Mouse (Mus musculus) small intestine, adult 2 months (tissue): ENCODE data around the gene Aco2.

Experiments used
- CTCF ChIP-seq: fragments of 200-500 bp; IDR thresholded peaks from 2 replicates; pipeline ENCODE4 v1.5.1; 2012; ENCODE audit warnings: low read depth, mild to moderate bottlenecking, control low read depth, inconsistent platforms, low read length, moderate library complexity, mixed read lengths; ENCODE audit not compliant: insufficient replicate concordance, insufficient read length; ENCODE audit errors: extremely low read depth
- POLR2A ChIP-seq: fragments of 200-500 bp; IDR thresholded peaks from 2 replicates; pipeline ENCODE4 v1.6.1; 2012; ENCODE audit warnings: low read depth, mild to moderate bottlenecking, control low read depth, inconsistent platforms, low read length, moderate library complexity

- no peak for TF ChIP-seq POLR2A
- no peak for TF ChIP-seq CTCF
These were observed 19.9 kb downstream of the Aco2 start for GRCm38 (mm10) chr15:81891822-81892580.
